ENCODE assay signal across 11 mouse cellular contexts in the genomic region with DNA sequence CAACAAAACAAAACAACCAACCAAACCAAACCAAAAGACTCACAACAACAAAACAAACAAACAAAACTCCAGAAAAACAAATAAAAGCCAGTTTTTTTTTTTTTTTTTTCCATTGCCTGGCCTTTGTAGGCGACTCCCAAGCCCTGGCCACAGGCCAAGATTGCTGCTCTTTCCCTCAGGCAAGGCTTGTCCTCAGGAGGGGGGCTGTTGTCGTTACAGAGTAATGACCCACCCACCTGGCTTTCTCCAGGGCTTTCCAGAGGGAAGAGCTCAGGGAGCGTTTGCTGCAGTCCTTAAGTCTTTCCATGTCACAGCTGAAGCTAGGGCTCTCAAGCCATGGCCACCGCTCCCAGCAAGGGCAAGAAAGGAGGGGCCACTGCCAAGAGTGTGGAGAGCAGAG. TPM values are rescaled to one million over a fixed set of nuclear protein-coding genes. Genes with fewer than 3 reads are reported as not detected.
DNase-seq lines count a peak whose midpoint lies in the region; ATAC-seq lines count a peak whose summit lies in the region.
"Had no signal": no experiment of that assay in that cellular context is flagged by ENCODE, and none has a peak within 500 bp of the region (broad histone marks: within the 10 kb centered on the region; RNA-seq: fewer than 3 reads in every experiment).

A gene (plus strand): TSS at position 296 of the 400 bp plus-strand sequence.

- no peak within 1 kb of the TSS for H3K27ac ChIP-seq in midbrain, embryonic 10.5 days (replicated peaks)
- no peak within 1 kb of the TSS for H3K27ac ChIP-seq in midbrain, embryonic 15.5 days
- H3K27ac ChIP-seq in stomach, embryonic 15.5 days: no peak within 1 kb of the TSS; the same call in 1 of the 2 replicates
- H3K27ac ChIP-seq: lung, embryonic 15.5 days had no signal

- H3K4me1 ChIP-seq in midbrain, embryonic 10.5 days: peaks cover 33% of the 10 kb centered on the region
- H3K4me1 ChIP-seq in midbrain, embryonic 15.5 days: peaks cover 20% of the 10 kb centered on the region
- H3K4me1 ChIP-seq in stomach, embryonic 15.5 days: peaks cover 28% of the 10 kb centered on the region

- H3K27me3 ChIP-seq in midbrain, embryonic 10.5 days (ENCODE audit: low read depth, poor library complexity, severe bottlenecking): peaks cover 83% of the 10 kb centered on the region
- peaks cover 53% of the 10 kb centered on the region for H3K27me3 ChIP-seq in midbrain, embryonic 15.5 days (replicated peaks)
- H3K27me3 ChIP-seq in stomach, embryonic 15.5 days (replicated peaks): peaks cover 35% of the 10 kb centered on the region

- peak within 1 kb of the TSS; percentile 54 for H3K4me3 ChIP-seq in midbrain, embryonic 10.5 days
- no peak within 1 kb of the TSS for H3K4me3 ChIP-seq in midbrain, embryonic 15.5 days
- H3K4me3 ChIP-seq in stomach, embryonic 15.5 days (replicated peaks): peak within 1 kb of the TSS; percentile 48
- H3K4me3 ChIP-seq: lung, embryonic 15.5 days had no signal

- WGBS in midbrain, embryonic 10.5 days: 5% methylated on average over 4 of the region's 4 CpGs
- WGBS in midbrain, embryonic 15.5 days: 6% methylated on average over 4 of the region's 4 CpGs
- 32% methylated on average over 4 of the region's 4 CpGs for WGBS in stomach, embryonic 15.5 days

- no peak within 1 kb of the TSS for H3K4me2 ChIP-seq in midbrain, embryonic 15.5 days
- H3K4me2 ChIP-seq in stomach, embryonic 15.5 days: peak within 1 kb of the TSS; percentile 67
- H3K4me2 ChIP-seq: lung, embryonic 15.5 days had no signal

- ATAC-seq in midbrain, embryonic 15.5 days (replicated peaks): no peak
- ATAC-seq in stomach, embryonic 15.5 days (ENCODE audit: insufficient read depth, low FRiP score, low read depth): no peak

- H3K9ac ChIP-seq in midbrain, embryonic 15.5 days: no peak within 1 kb of the TSS
- H3K9ac ChIP-seq in stomach, embryonic 15.5 days: no peak within 1 kb of the TSS; the same call in 1 of the 2 replicates
- H3K9ac ChIP-seq: lung, embryonic 15.5 days had no signal

- H3K36me3 ChIP-seq in midbrain, embryonic 10.5 days: no peaks in the 10 kb centered on the region
- no peaks in the 10 kb centered on the region for H3K36me3 ChIP-seq in midbrain, embryonic 15.5 days (replicated peaks)
- H3K36me3 ChIP-seq in stomach, embryonic 15.5 days: no peaks in the 10 kb centered on the region
- H3K36me3 ChIP-seq: lung, embryonic 15.5 days had no signal

- DNase-seq in heart, adult 11 months: peak; percentile 57
- no peak for DNase-seq in heart, postnatal 4 days
- no peak for DNase-seq in midbrain, embryonic 10.5 days (ENCODE audit: low spot score)
- peak; percentile 14 for DNase-seq in induced T-regulatory cell, adult 2 months (ENCODE audit: low read depth)
- DNase-seq in urinary bladder, postnatal 36 days (ENCODE audit: low spot score in 2 of 2): no peak
- no peak for DNase-seq in frontal cortex, postnatal 14 days (ENCODE audit: low spot score in 2 of 2)

- no peaks in the 10 kb centered on the region for H3K9me3 ChIP-seq in midbrain, embryonic 10.5 days (replicated peaks)
- no peaks in the 10 kb centered on the region for H3K9me3 ChIP-seq in midbrain, embryonic 15.5 days
- H3K9me3 ChIP-seq in stomach, embryonic 15.5 days: no peaks in the 10 kb centered on the region
- H3K9me3 ChIP-seq: lung, embryonic 15.5 days had no signal

RNA-seq across cellular contexts. Expression of the gene that starts here (rescaled TPM):
- not detected for total RNA-seq in heart, postnatal 4 days (2021)
- polyA plus RNA-seq in midbrain, embryonic 10.5 days (2016; fragmentation: Nextera tagmentation; extraction: Ambion mirVana): 5.0 and 5.8 TPM in 2 replicates
- 2.0 and 3.5 TPM in 2 replicates for polyA plus RNA-seq in midbrain, embryonic 15.5 days (2015; fragmentation: Nextera tagmentation; extraction: Ambion mirVana)
- 5.7 and 8.1 TPM in 2 replicates for polyA plus RNA-seq in stomach, embryonic 15.5 days (2015; fragmentation: Nextera tagmentation; extraction: Ambion mirVana)
- total RNA-seq: common myeloid progenitor, adult 5-6 weeks; heart, postnatal 10 days had no signal

Comparison
In these comparisons a context has a peak if more than half of its experiments do, and no peak if none do; other contexts are left out.
1. DNase-seq: peak in heart, adult 11 months (single experiment) and induced T-regulatory cell, adult 2 months (single experiment); none in heart, postnatal 4 days (single experiment), midbrain, embryonic 10.5 days (single experiment), urinary bladder, postnatal 36 days (0 of 2) and frontal cortex, postnatal 14 days (0 of 2).